Mouse (Mus musculus): ENCODE data around the gene Tubb1.

DNA sequence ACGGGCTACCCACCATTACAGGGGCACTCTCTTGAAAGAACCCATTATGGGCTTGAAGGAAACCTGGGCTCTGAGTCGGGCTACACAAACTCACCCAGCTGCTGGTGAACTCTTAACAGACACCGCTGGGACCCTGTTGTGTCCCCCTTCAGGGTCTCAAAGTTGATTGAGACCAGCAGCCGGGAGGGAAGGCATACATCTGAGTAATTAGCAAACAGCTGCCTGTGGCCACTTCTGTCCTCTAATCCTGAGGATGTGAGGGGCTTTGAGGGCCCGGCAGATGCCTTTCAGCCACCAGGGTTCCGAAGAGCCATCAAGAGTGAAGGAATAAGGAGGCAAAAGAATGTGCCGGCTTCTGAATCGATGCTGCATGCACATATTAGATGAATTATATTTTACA, 3.6 kb upstream of the Tubb1 start:
- TF ChIP-seq CTCF (IDR thresholded peaks at IDR 0.05; ENCODE audit: control insufficient read depth, insufficient read depth, insufficient replicate concordance, low read depth, low read length) (no peak), POLR2A (IDR thresholded peaks at IDR 0.05; ENCODE audit: control insufficient read depth, low read depth, low read length) (no peak)
